Mouse (Mus musculus): ENCODE measurements around the gene Gucd1. TPM values are rescaled to one million over a fixed set of nuclear protein-coding genes. Genes with fewer than 3 reads are reported as not detected.
"Not testable (repeated sequence)": the region's sequence is repeated elsewhere in the genome, so short reads cannot be mapped to it uniquely, and the experiment has no call there.

Gene Gucd1
- polyA plus RNA-seq, 1 experiment from 2014 or later: 25.0 TPM

DNA sequence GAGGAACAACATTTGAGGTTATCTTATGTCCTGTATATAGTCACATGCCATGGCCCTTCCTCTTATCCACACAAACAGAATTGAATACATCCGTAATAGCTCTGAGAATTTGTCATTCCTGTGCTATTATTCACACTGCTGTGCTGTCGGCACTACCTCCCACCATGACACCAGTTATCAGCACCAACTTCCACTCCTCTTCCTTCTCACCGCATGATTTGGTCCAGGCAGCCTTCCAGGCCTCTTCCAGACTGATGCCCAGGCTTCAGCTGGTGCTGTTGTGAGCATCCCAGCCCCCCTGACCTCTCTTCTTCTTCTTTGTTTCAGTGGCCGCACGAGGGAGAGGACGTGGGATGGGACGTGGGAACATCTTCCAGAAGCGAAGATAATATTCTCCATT lies 17.2 kb upstream of the Gucd1 start:
- Histone ChIP-seq H3K27me3 (replicated peaks) (no peaks in the 10 kb centered on the region), H3K9me3 (no peaks in the 10 kb centered on the region), H3K27ac (no peak overlapping the region), H3K4me1 (no peaks in the 10 kb centered on the region), H3K4me3 (no peak overlapping the region), H3K4me2 (replicated peaks) (no peak overlapping the region), H3K9ac (no peak overlapping the region), H3K36me3 (peaks cover 46% of the 10 kb centered on the region)
- no peak for ATAC-seq (ENCODE audit: low FRiP score, low read depth)
- 90% methylated on average over 8 of the region's 8 CpGs for WGBS

- Histone ChIP-seq H3K36me3 (peaks cover 46% of the 10 kb centered on the region), H3K9ac (no peak overlapping the region), H3K4me3 (no peak overlapping the region), H3K27me3 (replicated peaks) (no peaks in the 10 kb centered on the region), H3K4me2 (replicated peaks) (no peak overlapping the region), H3K4me1 (no peaks in the 10 kb centered on the region), H3K27ac (no peak overlapping the region), H3K9me3 (no peaks in the 10 kb centered on the region)
- WGBS: 95% methylated on average over 8 of the region's 8 CpGs
- no peak for ATAC-seq (ENCODE audit: low FRiP score, low read depth)
Measured at GRCm38 (mm10) chr10:75534216-75534615, 16.4 kb upstream of the Gucd1 start.

DNA sequence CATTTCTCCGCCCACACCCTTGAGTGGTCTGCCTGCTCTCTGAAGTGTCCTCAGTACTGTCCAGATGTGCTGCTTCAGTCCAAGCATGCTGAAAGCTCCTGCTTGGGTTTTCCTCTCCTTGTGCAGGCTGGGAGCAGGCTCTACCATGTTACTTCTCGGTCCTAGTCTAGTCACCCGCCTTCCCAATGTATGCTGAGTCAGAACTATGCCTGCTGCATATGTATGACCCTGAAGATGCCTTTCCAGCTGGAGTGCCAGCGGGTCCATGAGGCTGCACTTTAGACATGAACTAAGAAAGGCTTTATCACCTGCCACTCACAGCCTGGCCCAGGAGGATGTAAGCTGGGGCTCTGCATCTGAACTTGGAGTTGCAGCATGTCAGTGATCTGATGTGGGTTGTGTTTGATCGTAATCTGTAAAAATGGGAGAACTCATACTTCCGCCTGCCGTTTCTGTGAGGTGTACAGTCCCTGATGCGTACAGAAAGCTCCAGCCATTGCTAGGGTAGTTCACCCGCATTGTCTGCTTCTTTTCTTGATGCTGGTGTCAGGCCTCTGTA lies 13.8 kb upstream of the Gucd1 start:
- no peaks in the 10 kb centered on the region for H3K4me1 ChIP-seq
- peaks cover 50% of the 10 kb centered on the region for H3K36me3 ChIP-seq
- H3K9ac ChIP-seq: no peak overlapping the region
- no peaks in the 10 kb centered on the region for H3K27me3 ChIP-seq (replicated peaks)
- no peaks in the 10 kb centered on the region for H3K9me3 ChIP-seq
- ATAC-seq (ENCODE audit: low FRiP score, low read depth): no peak
- H3K27ac ChIP-seq: no peak overlapping the region
- no peak overlapping the region for H3K4me2 ChIP-seq (replicated peaks)
- H3K4me3 ChIP-seq: no peak overlapping the region
- WGBS: 92% methylated on average over 9 of the region's 9 CpGs

GRCm38 (mm10) chr10:75530322-75530721 lies 12.6 kb upstream of the Gucd1 start:
- 92% methylated on average over 2 of the region's 2 CpGs for WGBS
- no peak for ATAC-seq (ENCODE audit: low FRiP score, low read depth)
- H3K36me3 ChIP-seq: peaks cover 45% of the 10 kb centered on the region

GRCm38 (mm10) chr10:75525450-75525849 lies 7.7 kb upstream of the Gucd1 start:
- ATAC-seq (ENCODE audit: low FRiP score, low read depth); H3K27ac ChIP-seq; H3K9me3 ChIP-seq; H3K27me3 ChIP-seq (replicated peaks); H3K9ac ChIP-seq; H3K4me1 ChIP-seq; H3K4me3 ChIP-seq; H3K4me2 ChIP-seq (replicated peaks): not testable (repeated sequence)
- WGBS: 94% methylated on average over 9 of the region's 9 CpGs
- H3K36me3 ChIP-seq: peaks cover 51% of the 10 kb centered on the region

More at GRCm38 (mm10) chr10:75530322-75530721, 12.6 kb upstream of the Gucd1 start:
- no peak overlapping the region for H3K27ac ChIP-seq
- no peaks in the 10 kb centered on the region for H3K9me3 ChIP-seq
- H3K4me2 ChIP-seq (replicated peaks): no peak overlapping the region
- H3K4me1 ChIP-seq: no peaks in the 10 kb centered on the region
- H3K27me3 ChIP-seq (replicated peaks): no peaks in the 10 kb centered on the region
- no peak overlapping the region for H3K4me3 ChIP-seq
- no peak overlapping the region for H3K9ac ChIP-seq

- no peak for ATAC-seq (ENCODE audit: low FRiP score, low read depth)
- no peak overlapping the region for H3K27ac ChIP-seq
- H3K4me2 ChIP-seq (replicated peaks): no peak overlapping the region
- no peak overlapping the region for H3K9ac ChIP-seq
- no peaks in the 10 kb centered on the region for H3K27me3 ChIP-seq (replicated peaks)
- no peaks in the 10 kb centered on the region for H3K9me3 ChIP-seq
- peaks cover 57% of the 10 kb centered on the region for H3K36me3 ChIP-seq
- H3K4me1 ChIP-seq: peaks cover 14% of the 10 kb centered on the region
- 97% methylated on average over 4 of the region's 4 CpGs for WGBS
- no peak overlapping the region for H3K4me3 ChIP-seq
Measured at GRCm38 (mm10) chr10:75521643-75522042, 3.9 kb upstream of the Gucd1 start.

DNA sequence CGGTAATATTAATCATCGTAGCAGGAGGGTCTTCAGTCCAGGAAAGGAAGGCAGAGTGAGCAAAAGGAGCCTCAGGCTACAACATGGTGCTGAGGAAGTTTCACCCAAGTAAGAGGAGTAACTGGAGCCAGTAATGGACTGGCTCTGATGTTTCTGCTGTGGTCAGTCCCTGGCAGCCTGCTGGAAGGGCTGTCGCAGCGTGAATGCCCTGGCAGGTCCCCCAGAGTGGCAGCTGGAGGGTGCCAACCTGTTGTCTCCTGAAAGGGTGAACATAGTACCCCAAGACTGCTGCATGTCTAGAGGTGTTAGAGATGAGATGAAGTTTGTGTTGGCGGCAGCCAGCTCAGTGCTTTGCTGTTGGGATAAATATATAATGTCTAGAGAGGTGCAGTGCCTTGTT lies 2.8 kb upstream of the Gucd1 start:
- H3K4me3 ChIP-seq: no peak overlapping the region
- 95% methylated on average over 5 of the region's 5 CpGs for WGBS
- H3K9me3 ChIP-seq: no peaks in the 10 kb centered on the region
- ATAC-seq (ENCODE audit: low FRiP score, low read depth): no peak
- H3K27me3 ChIP-seq (replicated peaks): no peaks in the 10 kb centered on the region
- H3K36me3 ChIP-seq: peaks cover 50% of the 10 kb centered on the region
- peaks cover 25% of the 10 kb centered on the region for H3K4me1 ChIP-seq
- no peak overlapping the region for H3K27ac ChIP-seq
- no peak overlapping the region for H3K9ac ChIP-seq
- no peak overlapping the region for H3K4me2 ChIP-seq (replicated peaks)

DNA sequence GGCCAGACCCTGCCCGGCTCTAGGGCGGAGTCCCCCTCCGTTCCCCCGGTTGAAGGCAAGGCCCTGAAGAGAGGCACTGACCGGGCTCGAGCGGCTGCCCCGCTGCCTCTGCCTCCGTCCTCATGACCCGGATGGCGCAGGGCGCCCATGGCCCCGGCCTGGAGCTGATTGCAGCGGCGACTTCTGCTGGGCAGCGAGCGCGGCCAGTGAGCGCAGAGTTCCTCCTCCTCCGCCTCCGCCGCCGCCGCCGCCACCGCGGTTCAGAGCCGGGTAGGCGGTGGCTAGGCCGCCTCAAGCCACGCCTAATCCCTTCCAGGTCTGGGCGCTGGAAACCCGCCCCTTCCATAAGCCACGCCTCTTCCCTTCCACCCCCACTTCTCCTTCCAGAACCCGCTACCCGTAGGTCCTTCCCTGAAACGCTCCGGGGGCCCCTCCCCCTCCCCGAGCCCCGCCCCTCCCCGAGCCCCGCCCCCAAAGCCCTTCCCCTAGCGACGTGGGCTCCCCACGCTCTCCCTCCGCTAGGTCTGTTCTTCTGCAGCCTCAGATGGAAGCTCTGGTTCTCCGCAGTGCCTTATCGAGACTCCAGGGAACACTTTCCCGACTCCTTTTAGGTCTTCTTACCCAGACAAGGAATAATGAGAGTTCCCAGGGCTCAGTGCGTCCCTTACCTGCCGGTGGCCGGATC lies 557 bp downstream of the Gucd1 start, which contains the start of gene Snrpd3:
Gene Snrpd3 (plus strand): TSS at position 479 of the 685 bp plus-strand sequence.
- Histone ChIP-seq H3K36me3 (peaks cover 30% of the 10 kb centered on the region), H3K9ac (peak within 1 kb of the TSS; percentile 83), H3K4me3 (peak within 1 kb of the TSS; percentile 79), H3K27ac (peak within 1 kb of the TSS; percentile 82; the same call in 1 of the 2 replicates), H3K27me3 (replicated peaks) (no peaks in the 10 kb centered on the region), H3K4me2 (replicated peaks) (peak within 1 kb of the TSS; percentile 77), H3K4me1 (peaks cover 26% of the 10 kb centered on the region), H3K9me3 (no peaks in the 10 kb centered on the region)
- 2% methylated on average over 47 of the region's 52 CpGs for WGBS
- peak; percentile 97 for ATAC-seq (ENCODE audit: low FRiP score, low read depth)

GRCm38 (mm10) chr10:75516724-75517072 lies 1.1 kb downstream of the Gucd1 start:
- Histone ChIP-seq H3K4me2 (replicated peaks) (peak overlapping the region; percentile 77), H3K4me3 (peak overlapping the region; percentile 79), H3K9ac (peak overlapping the region; percentile 83), H3K9me3 (no peaks in the 10 kb centered on the region), H3K27ac (peak overlapping the region; percentile 82; the same call in 1 of the 2 replicates), H3K36me3 (peaks cover 31% of the 10 kb centered on the region), H3K27me3 (replicated peaks) (no peaks in the 10 kb centered on the region), H3K4me1 (peaks cover 26% of the 10 kb centered on the region)
- no peak for ATAC-seq (ENCODE audit: low FRiP score, low read depth)
- WGBS: under 1% methylated on average over 12 of the region's 12 CpGs

GRCm38 (mm10) chr10:75516038-75516723 lies 1.6 kb downstream of the Gucd1 start:
- Histone ChIP-seq H3K9ac (peak overlapping the region; percentile 83), H3K27ac (0 out of 2 replicates have a peak overlapping the region, but pooled peaks have one; percentile 82), H3K4me3 (peak overlapping the region; percentile 79), H3K36me3 (peaks cover 31% of the 10 kb centered on the region), H3K4me1 (peaks cover 26% of the 10 kb centered on the region), H3K4me2 (replicated peaks) (peak overlapping the region; percentile 77), H3K27me3 (replicated peaks) (no peaks in the 10 kb centered on the region), H3K9me3 (no peaks in the 10 kb centered on the region)
- ATAC-seq (ENCODE audit: low FRiP score, low read depth): no peak
- WGBS: 32% methylated on average over 8 of the region's 8 CpGs

DNA sequence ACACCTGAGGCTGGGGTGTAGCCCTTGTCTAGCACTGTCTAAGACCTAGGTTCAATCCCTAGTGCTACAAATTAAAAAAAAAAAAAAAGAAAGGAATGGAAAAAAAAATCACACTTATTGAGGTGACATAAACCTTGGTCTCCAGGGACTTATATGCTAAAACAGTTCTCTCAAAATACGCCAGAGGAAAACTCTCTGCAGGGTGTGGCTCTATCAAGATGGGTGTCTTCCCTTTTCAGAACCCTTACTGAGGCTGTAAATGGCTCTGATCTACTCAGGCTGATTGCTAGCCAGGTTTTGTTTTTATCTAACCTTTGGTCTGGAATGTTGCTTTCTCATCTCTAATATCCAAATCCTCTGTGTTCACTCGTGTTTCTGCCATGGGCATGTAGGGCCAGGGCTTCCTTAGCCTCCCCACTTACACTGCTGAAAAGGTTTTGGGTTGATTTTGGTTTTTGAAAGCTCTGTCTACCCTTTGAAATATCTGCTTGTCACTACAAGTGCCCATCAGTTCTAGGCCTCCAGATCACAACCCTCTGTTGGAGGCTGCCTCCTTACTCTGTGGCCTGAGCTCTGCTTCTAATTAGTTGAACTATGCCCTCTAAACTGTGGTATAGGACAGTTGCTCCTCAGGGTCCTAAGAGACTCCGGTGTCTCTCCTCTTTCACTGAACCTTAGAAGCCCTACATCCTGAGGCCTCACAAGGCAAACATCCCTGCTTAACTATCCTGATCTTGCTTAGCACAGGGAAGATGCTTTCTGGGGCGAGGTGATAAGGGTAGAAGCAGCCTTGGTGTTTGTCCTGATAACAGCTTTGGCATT lies 2.3 kb downstream of the Gucd1 start:
- WGBS: 85% methylated on average over 4 of the region's 4 CpGs
- peak overlapping the region; percentile 77; the same call in 1 of the 2 replicates for H3K4me2 ChIP-seq (replicated peaks)
- H3K4me3 ChIP-seq: no peak overlapping the region
- H3K9me3 ChIP-seq: no peaks in the 10 kb centered on the region
- peaks cover 31% of the 10 kb centered on the region for H3K36me3 ChIP-seq
- peaks cover 24% of the 10 kb centered on the region for H3K4me1 ChIP-seq
- ATAC-seq (ENCODE audit: low FRiP score, low read depth): no peak
- H3K9ac ChIP-seq: no peak overlapping the region
- no peak overlapping the region for H3K27ac ChIP-seq
- no peaks in the 10 kb centered on the region for H3K27me3 ChIP-seq (replicated peaks)

DNA sequence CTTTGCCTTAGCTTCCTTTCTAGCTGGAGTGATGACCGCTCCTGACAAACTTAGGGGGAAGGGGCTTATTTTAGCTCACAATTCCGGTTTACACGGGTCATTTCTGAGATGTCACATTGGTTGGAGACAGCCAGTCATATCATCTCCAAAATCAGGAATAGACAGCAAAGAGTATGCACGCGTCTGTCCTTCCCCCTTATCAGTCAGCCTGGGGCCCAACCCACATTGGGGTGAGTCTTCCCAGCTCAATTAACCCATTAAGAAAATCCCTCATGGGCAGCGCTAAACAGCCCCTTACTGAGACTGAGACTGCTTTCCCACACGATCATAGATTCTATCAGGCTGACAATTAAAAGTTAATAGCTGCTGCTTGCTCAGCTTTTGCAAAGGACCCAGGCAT lies 3.4 kb downstream of the Gucd1 start:
- Histone ChIP-seq H3K9ac (no peak overlapping the region), H3K4me2 (replicated peaks) (no peak overlapping the region), H3K4me3 (no peak overlapping the region), H3K9me3 (no peaks in the 10 kb centered on the region), H3K27me3 (replicated peaks) (no peaks in the 10 kb centered on the region), H3K36me3 (peaks cover 31% of the 10 kb centered on the region), H3K27ac (no peak overlapping the region), H3K4me1 (peaks cover 22% of the 10 kb centered on the region)
- WGBS: 75% methylated on average over 7 of the region's 7 CpGs
- ATAC-seq (ENCODE audit: low FRiP score, low read depth): no peak

All from neural tube, embryonic 12.5 days (tissue).